Mouse (Mus musculus): Measurements from ENCODE around the gene March9.

GRCm38 (mm10) chr10:127085052-127085451, 25.1 kb upstream of the March9 start:
- TF ChIP-seq CTCF (IDR thresholded peaks at IDR 0.05; ENCODE audit: extremely low read depth, insufficient read length, insufficient replicate concordance, low read depth, low read length) (no peak), POLR2A (IDR thresholded peaks at IDR 0.05; ENCODE audit: low read depth, low read length) (no peak)
